Mouse (Mus musculus): ENCODE measurements around the gene Cdh4. TPM values are rescaled to one million over a fixed set of nuclear protein-coding genes. Genes with fewer than 3 reads are reported as not detected.

Cdh4 gene
- 29.5 and 29.8 TPM in 2 replicates for polyA plus RNA-seq (2014; fragmentation: Nextera tagmentation; extraction: Ambion mirVana)

DNA sequence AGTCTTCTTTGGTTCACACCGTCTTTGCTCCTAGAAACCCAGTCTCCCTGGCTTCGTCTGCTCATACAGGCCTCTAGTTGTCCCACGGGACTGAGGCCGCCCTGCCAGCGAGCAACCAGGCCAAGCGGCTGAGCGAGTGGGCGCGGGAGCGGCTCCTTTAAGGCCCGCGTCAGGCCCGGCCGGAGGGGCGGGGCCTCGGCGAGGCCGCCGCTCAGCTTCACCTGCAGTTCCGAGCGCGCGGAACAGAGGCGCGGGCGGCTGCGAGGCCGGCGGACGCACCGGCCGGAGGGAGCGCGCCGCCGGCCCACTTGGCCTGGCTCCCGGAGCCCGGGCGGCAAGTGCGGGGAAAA, at the start of gene Cdh4:
Gene Cdh4 (plus strand): TSS at position 241 of the 350 bp plus-strand sequence.
- peak within 1 kb of the TSS; percentile 82 for H3K27ac ChIP-seq (ENCODE audit: low read depth, low read length)
- H3K9ac ChIP-seq (replicated peaks; ENCODE audit: low read depth, low read length), result peak within 1 kb of the TSS; percentile 84
- peaks cover 20% of the 10 kb centered on the region for H3K4me1 ChIP-seq (ENCODE audit: control insufficient read depth, insufficient read depth, low read length)
- no peaks in the 10 kb centered on the region for H3K27me3 ChIP-seq (ENCODE audit: control insufficient read depth, insufficient read depth, low read length)
- ATAC-seq (ENCODE audit: low read depth), result peak; percentile 92
- H3K4me3 ChIP-seq (ENCODE audit: low read depth, low read length), result peak within 1 kb of the TSS; percentile 73
- 0% methylated on average over 34 of the region's 40 CpGs for WGBS
- peak within 1 kb of the TSS; percentile 88 for H3K4me2 ChIP-seq (ENCODE audit: low read depth, low read length)
- H3K36me3 ChIP-seq (ENCODE audit: control insufficient read depth, insufficient read depth, low read length), result no peaks in the 10 kb centered on the region
- H3K9me3 ChIP-seq (ENCODE audit: control insufficient read depth, low read length), result no peaks in the 10 kb centered on the region

GRCm38 (mm10) chr2:179395442-179395841, 46.8 kb upstream of the Cdh4 start:
- Histone ChIP-seq H3K27ac (ENCODE audit: low read depth, low read length) (no peak overlapping the region), H3K36me3 (ENCODE audit: control insufficient read depth, insufficient read depth, low read length) (no peaks in the 10 kb centered on the region), H3K9ac (replicated peaks; ENCODE audit: low read depth, low read length) (no peak overlapping the region), H3K4me2 (ENCODE audit: low read depth, low read length) (no peak overlapping the region), H3K4me1 (ENCODE audit: control insufficient read depth, insufficient read depth, low read length) (0 out of 2 replicates have a peak, but pooled peaks cover 2% of the 10 kb centered on the region), H3K9me3 (ENCODE audit: control insufficient read depth, low read length) (no peaks in the 10 kb centered on the region), H3K4me3 (ENCODE audit: low read depth, low read length) (no peak overlapping the region), H3K27me3 (ENCODE audit: control insufficient read depth, insufficient read depth, low read length) (no peaks in the 10 kb centered on the region)
- WGBS, result 59% methylated on average over 5 of the region's 5 CpGs
- ATAC-seq (ENCODE audit: low read depth), result no peak

- H3K4me2 ChIP-seq (ENCODE audit: low read depth, low read length), result no peak overlapping the region
- no peaks in the 10 kb centered on the region for H3K9me3 ChIP-seq (ENCODE audit: control insufficient read depth, low read length)
- WGBS, result 59% methylated on average over 14 of the region's 14 CpGs
- H3K4me3 ChIP-seq (ENCODE audit: low read depth, low read length), result no peak overlapping the region
- 0 out of 2 replicates have a peak, but pooled peaks cover 2% of the 10 kb centered on the region for H3K4me1 ChIP-seq (ENCODE audit: control insufficient read depth, insufficient read depth, low read length)
- H3K9ac ChIP-seq (replicated peaks; ENCODE audit: low read depth, low read length), result no peak overlapping the region
- peak; percentile 73 for ATAC-seq (ENCODE audit: low read depth)
- no peaks in the 10 kb centered on the region for H3K36me3 ChIP-seq (ENCODE audit: control insufficient read depth, insufficient read depth, low read length)
- no peaks in the 10 kb centered on the region for H3K27me3 ChIP-seq (ENCODE audit: control insufficient read depth, insufficient read depth, low read length)
- H3K27ac ChIP-seq (ENCODE audit: low read depth, low read length), result no peak overlapping the region
These were observed 42.5 kb upstream of the Cdh4 start for GRCm38 (mm10) chr2:179399645-179400249.

DNA sequence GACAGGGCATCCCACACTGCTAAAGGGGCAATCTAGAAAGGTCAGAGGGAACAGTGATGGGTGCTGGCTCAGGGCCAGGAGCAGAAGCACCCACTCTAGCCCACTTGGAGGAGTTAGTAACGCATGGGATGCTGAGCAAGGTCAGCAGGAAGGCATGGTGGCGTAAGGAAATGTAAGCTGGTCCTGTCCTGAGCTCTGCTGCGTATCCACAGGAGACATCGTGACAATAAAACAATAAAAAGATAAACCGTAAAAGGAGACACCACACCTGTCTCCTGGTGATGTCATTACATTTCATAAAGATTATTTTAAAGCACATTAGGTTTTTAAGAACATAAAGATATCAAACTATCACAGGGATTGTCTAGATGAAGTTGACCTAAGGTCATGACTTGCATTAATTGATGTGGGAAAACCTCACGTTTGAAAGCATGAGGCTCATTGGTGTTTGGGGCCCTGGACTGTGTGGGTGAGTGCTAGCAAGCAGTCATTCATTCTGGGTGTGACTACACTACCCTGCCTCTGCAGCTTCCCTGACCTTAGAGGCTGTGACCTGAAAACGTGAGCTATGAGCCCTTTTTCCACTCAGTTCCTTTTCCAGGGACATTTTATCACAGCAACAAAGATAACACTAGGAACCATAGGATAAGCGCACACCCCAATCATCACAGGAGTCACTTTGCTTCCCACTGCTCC, 31.2 kb upstream of the Cdh4 start:
- Histone ChIP-seq H3K36me3 (ENCODE audit: control insufficient read depth, insufficient read depth, low read length) (no peaks in the 10 kb centered on the region), H3K27ac (ENCODE audit: low read depth, low read length) (no peak overlapping the region), H3K27me3 (ENCODE audit: control insufficient read depth, insufficient read depth, low read length) (no peaks in the 10 kb centered on the region), H3K4me2 (ENCODE audit: low read depth, low read length) (no peak overlapping the region), H3K4me3 (ENCODE audit: low read depth, low read length) (no peak overlapping the region), H3K9me3 (ENCODE audit: control insufficient read depth, low read length) (no peaks in the 10 kb centered on the region), H3K9ac (replicated peaks; ENCODE audit: low read depth, low read length) (no peak overlapping the region), H3K4me1 (ENCODE audit: control insufficient read depth, insufficient read depth, low read length) (no peaks in the 10 kb centered on the region)
- 61% methylated on average over 8 of the region's 8 CpGs for WGBS
- ATAC-seq (ENCODE audit: low read depth), result no peak

DNA sequence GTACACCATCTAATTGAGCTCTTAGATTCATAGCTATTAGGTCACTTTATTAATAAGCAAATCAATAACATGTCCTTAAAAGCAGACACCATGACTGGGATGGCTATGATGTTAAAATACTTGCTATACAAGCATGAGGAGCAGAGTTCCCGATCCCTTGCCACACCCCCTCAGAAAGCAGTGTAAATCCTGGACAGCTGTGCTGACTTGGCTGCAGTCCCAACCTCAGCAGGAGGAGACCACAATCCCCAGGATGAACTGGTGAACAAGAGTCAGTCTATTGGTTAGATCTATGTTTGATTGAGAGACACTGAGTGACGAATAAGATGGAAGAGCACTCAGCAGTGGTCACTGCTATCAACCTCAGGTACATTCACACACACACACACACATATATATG, 29.3 kb upstream of the Cdh4 start:
- H3K27me3 ChIP-seq (ENCODE audit: control insufficient read depth, insufficient read depth, low read length), result no peaks in the 10 kb centered on the region
- no peaks in the 10 kb centered on the region for H3K36me3 ChIP-seq (ENCODE audit: control insufficient read depth, insufficient read depth, low read length)
- no peaks in the 10 kb centered on the region for H3K9me3 ChIP-seq (ENCODE audit: control insufficient read depth, low read length)
- WGBS, result 45% methylated on average over 2 of the region's 2 CpGs
- ATAC-seq (ENCODE audit: low read depth), result no peak
- no peak overlapping the region for H3K9ac ChIP-seq (replicated peaks; ENCODE audit: low read depth, low read length)
- no peak overlapping the region for H3K4me3 ChIP-seq (ENCODE audit: low read depth, low read length)
- no peak overlapping the region for H3K4me2 ChIP-seq (ENCODE audit: low read depth, low read length)
- H3K4me1 ChIP-seq (ENCODE audit: control insufficient read depth, insufficient read depth, low read length), result peaks cover 8% of the 10 kb centered on the region
- no peak overlapping the region for H3K27ac ChIP-seq (ENCODE audit: low read depth, low read length)

DNA sequence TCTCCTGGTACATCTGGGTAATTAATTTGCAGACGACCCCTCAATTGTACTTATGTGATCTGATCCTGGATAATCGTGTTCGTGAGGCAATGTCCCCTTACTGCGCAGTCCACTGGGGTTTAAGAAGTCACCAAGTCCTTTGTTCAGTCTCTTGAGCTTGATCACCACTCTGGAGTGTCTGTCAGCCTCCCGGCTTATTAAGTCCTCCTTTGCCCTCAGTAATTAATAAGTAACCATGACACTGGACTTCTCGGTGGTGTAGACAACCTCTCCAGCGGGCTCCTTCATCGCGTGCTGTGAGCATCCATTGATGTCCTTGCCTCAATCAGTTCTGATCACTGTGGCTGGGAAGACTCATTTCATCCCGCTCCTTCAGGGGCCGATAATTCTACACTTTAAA, 28.0 kb upstream of the Cdh4 start:
- ATAC-seq (ENCODE audit: low read depth), result no peak
- Histone ChIP-seq H3K9me3 (ENCODE audit: control insufficient read depth, low read length) (no peaks in the 10 kb centered on the region), H3K4me1 (ENCODE audit: control insufficient read depth, insufficient read depth, low read length) (peaks cover 8% of the 10 kb centered on the region), H3K4me2 (ENCODE audit: low read depth, low read length) (no peak overlapping the region), H3K36me3 (ENCODE audit: control insufficient read depth, insufficient read depth, low read length) (no peaks in the 10 kb centered on the region), H3K4me3 (ENCODE audit: low read depth, low read length) (no peak overlapping the region), H3K9ac (replicated peaks; ENCODE audit: low read depth, low read length) (no peak overlapping the region), H3K27me3 (ENCODE audit: control insufficient read depth, insufficient read depth, low read length) (no peaks in the 10 kb centered on the region), H3K27ac (ENCODE audit: low read depth, low read length) (no peak overlapping the region)
- WGBS, result 76% methylated on average over 11 of the region's 11 CpGs

GRCm38 (mm10) chr2:179414704-179415103, 27.5 kb upstream of the Cdh4 start:
- no peak overlapping the region for H3K9ac ChIP-seq (replicated peaks; ENCODE audit: low read depth, low read length)
- H3K27me3 ChIP-seq (ENCODE audit: control insufficient read depth, insufficient read depth, low read length), result no peaks in the 10 kb centered on the region
- WGBS, result 96% methylated on average over 9 of the region's 9 CpGs
- H3K9me3 ChIP-seq (ENCODE audit: control insufficient read depth, low read length), result no peaks in the 10 kb centered on the region
- H3K4me1 ChIP-seq (ENCODE audit: control insufficient read depth, insufficient read depth, low read length), result peaks cover 8% of the 10 kb centered on the region
- H3K4me2 ChIP-seq (ENCODE audit: low read depth, low read length), result no peak overlapping the region
- no peaks in the 10 kb centered on the region for H3K36me3 ChIP-seq (ENCODE audit: control insufficient read depth, insufficient read depth, low read length)
- ATAC-seq (ENCODE audit: low read depth), result no peak
- H3K27ac ChIP-seq (ENCODE audit: low read depth, low read length), result no peak overlapping the region
- H3K4me3 ChIP-seq (ENCODE audit: low read depth, low read length), result no peak overlapping the region

DNA sequence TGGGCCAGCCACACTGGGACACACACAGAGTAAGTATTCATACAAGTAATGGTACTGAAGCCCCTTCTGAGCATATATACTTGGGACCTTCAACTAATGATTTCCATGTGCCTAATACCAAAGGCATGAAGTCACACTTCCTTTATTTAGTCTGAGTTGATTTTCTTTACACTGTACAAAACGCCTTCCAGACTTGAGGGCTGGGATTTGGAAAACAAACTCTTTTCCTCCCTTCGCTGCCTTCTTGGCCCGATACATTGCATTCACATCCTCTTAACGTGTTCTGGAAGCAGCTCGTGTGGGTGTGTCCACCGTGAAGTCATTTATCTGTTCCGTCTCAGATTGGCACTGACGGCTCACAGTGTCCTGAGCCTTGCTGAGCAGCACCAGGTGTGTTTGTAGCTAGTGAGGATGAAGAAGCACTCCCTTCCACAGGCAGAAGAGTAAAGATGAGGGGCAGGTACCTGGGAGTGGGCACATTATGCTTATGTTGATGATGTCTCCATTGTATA, 26.3 kb upstream of the Cdh4 start:
- Histone ChIP-seq H3K9ac (replicated peaks; ENCODE audit: low read depth, low read length) (no peak overlapping the region), H3K4me1 (ENCODE audit: control insufficient read depth, insufficient read depth, low read length) (peaks cover 8% of the 10 kb centered on the region), H3K9me3 (ENCODE audit: control insufficient read depth, low read length) (no peaks in the 10 kb centered on the region), H3K36me3 (ENCODE audit: control insufficient read depth, insufficient read depth, low read length) (no peaks in the 10 kb centered on the region), H3K27me3 (ENCODE audit: control insufficient read depth, insufficient read depth, low read length) (no peaks in the 10 kb centered on the region), H3K27ac (ENCODE audit: low read depth, low read length) (no peak overlapping the region), H3K4me3 (ENCODE audit: low read depth, low read length) (no peak overlapping the region), H3K4me2 (ENCODE audit: low read depth, low read length) (no peak overlapping the region)
- WGBS, result 73% methylated on average over 8 of the region's 8 CpGs
- no peak for ATAC-seq (ENCODE audit: low read depth)

DNA sequence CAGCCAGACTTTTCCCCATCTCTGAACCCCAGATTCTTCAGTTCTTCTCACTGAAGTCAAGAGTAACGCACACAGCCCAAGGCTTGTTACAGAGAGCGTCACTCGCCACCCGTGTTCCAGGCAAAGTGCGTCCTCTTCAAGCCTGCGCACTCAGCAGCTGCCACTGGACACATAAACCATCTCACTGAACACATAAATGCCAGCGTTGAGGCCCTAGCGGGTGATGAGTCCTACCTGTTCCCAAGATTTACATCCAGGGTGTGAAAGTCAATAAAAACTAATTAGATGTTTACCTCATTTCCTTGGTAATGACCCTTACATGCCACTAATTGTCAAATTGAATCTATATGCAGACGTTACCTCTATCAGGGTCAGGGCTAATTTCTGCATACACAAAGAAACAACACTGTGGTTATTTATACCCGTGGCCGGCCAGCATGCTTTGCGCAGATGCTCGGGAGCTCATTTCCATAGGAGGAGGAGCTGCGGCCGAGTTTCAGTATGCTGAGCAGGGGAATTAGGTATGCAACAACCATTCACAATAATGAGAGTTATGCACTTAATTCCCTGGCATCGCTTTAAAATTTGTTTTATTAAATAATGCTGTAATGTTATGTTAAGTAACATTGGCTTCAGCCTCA, 25.5 kb upstream of the Cdh4 start:
- no peaks in the 10 kb centered on the region for H3K9me3 ChIP-seq (ENCODE audit: control insufficient read depth, low read length)
- peaks cover 12% of the 10 kb centered on the region for H3K4me1 ChIP-seq (ENCODE audit: control insufficient read depth, insufficient read depth, low read length)
- H3K4me2 ChIP-seq (ENCODE audit: low read depth, low read length), result 0 out of 2 replicates have a peak overlapping the region, but pooled peaks have one; percentile 6
- WGBS, result 37% methylated on average over 16 of the region's 16 CpGs
- no peaks in the 10 kb centered on the region for H3K36me3 ChIP-seq (ENCODE audit: control insufficient read depth, insufficient read depth, low read length)
- ATAC-seq (ENCODE audit: low read depth), result peak; percentile 80
- peak overlapping the region; percentile 28; the same call in 1 of the 2 replicates for H3K27ac ChIP-seq (ENCODE audit: low read depth, low read length)
- no peak overlapping the region for H3K9ac ChIP-seq (replicated peaks; ENCODE audit: low read depth, low read length)
- no peak overlapping the region for H3K4me3 ChIP-seq (ENCODE audit: low read depth, low read length)
- H3K27me3 ChIP-seq (ENCODE audit: control insufficient read depth, insufficient read depth, low read length), result no peaks in the 10 kb centered on the region
